Mouse (Mus musculus): ENCODE results near the gene Atp6v0e. TPM values are rescaled to one million over a fixed set of nuclear protein-coding genes. Genes with fewer than 3 reads are reported as not detected.

The Atp6v0e gene
- polyA plus RNA-seq, 1 experiment from 2014 or later = 192 TPM

DNA sequence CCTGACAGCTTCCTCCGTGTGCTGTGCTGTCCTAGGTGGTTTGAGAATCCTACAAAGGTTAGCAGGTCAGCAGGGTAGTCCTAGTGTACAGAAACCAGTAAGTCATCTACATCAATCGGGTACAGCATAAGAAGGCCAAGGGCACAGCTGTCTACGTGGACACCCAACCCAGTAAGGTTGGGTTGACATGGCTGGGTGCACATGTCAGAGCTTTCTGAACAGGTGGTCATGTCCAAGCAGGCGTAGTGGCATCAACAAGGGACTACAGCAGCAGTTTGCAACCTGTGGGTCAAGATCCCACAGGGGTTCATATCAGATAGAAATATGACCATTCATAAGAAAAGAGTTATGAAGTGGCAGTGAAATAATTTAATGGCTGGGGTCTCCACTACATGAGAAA lies 2.6 kb downstream of the Atp6v0e start:
- Histone ChIP-seq H3K36me3 (ENCODE audit: control insufficient read depth, insufficient read depth, low read length) (no peaks in the 10 kb centered on the region), H3K4me2 (replicated peaks; ENCODE audit: low read depth, low read length) (no peak overlapping the region), H3K4me1 (ENCODE audit: control insufficient read depth, insufficient read depth, low read length) (peaks cover 5% of the 10 kb centered on the region), H3K27me3 (ENCODE audit: control insufficient read depth, insufficient read depth, low read length) (no peaks in the 10 kb centered on the region; the same call in 1 of the 2 replicates), H3K9ac (ENCODE audit: low read depth, low read length) (no peak overlapping the region), H3K4me3 (ENCODE audit: low read length) (no peak overlapping the region), H3K9me3 (ENCODE audit: control insufficient read depth, low read length) (no peaks in the 10 kb centered on the region), H3K27ac (ENCODE audit: low read depth, low read length) (no peak overlapping the region)
- ATAC-seq (ENCODE audit: low FRiP score, low TSS enrichment) = no peak
- 90% methylated on average over 4 of the region's 4 CpGs for WGBS

DNA sequence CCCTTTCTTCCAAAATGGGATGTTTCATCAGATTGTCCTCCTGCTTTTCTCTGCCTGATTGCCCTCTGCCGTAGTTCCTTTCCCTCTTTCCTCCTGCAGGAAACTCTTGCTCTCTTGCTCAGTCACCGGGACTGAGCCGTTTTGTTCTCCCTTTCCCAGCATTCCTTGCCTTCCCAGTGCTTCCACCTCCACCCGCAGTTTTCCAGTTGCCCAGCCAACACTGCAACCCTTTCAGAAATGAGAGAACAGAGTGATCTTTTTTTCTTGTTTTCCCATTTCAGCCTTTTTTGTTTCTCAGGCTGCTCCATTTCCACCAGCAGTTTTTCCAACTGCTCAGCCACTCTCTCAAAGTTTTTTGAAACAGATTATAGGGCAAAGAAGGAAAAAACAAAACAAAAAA lies 8.2 kb downstream of the Atp6v0e start:
- no peak for ATAC-seq (ENCODE audit: low FRiP score, low TSS enrichment)
- WGBS = 49% methylated on average over 4 of the region's 4 CpGs

DNA sequence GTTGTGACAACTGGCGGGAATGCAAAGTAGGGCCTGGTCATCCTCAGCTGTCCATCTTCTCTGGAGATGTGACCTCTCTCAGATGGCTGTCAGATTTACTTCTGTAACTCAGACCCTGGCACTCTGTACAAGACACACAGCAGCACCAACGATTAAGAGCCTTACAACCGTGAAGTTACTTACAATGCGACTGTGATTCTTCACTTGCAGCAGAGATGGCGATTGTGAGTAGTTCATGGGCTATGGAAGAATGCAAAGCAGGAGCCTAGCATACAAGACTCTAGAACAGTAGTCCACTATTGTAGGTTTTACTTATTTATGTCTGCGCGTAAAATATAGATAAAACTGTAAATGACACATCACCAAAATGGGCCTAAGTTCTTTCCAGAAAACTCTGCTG lies 12.8 kb downstream of the Atp6v0e start:
- peak overlapping the region; percentile 76; the same call in 1 of the 2 replicates for H3K9ac ChIP-seq (ENCODE audit: low read depth, low read length)
- no peaks in the 10 kb centered on the region for H3K9me3 ChIP-seq (ENCODE audit: control insufficient read depth, low read length)
- no peaks in the 10 kb centered on the region for H3K4me1 ChIP-seq (ENCODE audit: control insufficient read depth, insufficient read depth, low read length)
- no peaks in the 10 kb centered on the region for H3K27me3 ChIP-seq (ENCODE audit: control insufficient read depth, insufficient read depth, low read length)
- WGBS = 27% methylated on average over 7 of the region's 7 CpGs
- peak overlapping the region; percentile 54 for H3K4me2 ChIP-seq (replicated peaks; ENCODE audit: low read depth, low read length)
- peak overlapping the region; percentile 95 for H3K4me3 ChIP-seq (ENCODE audit: low read length)
- no peak overlapping the region for H3K27ac ChIP-seq (ENCODE audit: low read depth, low read length)
- no peaks in the 10 kb centered on the region for H3K36me3 ChIP-seq (ENCODE audit: control insufficient read depth, insufficient read depth, low read length)
- no peak; the same call in 1 of the 2 replicates for ATAC-seq (ENCODE audit: low FRiP score, low TSS enrichment)

More for the DNA sequence above, 8.2 kb downstream of the Atp6v0e start:
- no peaks in the 10 kb centered on the region for H3K36me3 ChIP-seq (ENCODE audit: control insufficient read depth, insufficient read depth, low read length)
- H3K9me3 ChIP-seq (ENCODE audit: control insufficient read depth, low read length) = no peaks in the 10 kb centered on the region
- H3K4me3 ChIP-seq (ENCODE audit: low read length) = no peak overlapping the region
- H3K27ac ChIP-seq (ENCODE audit: low read depth, low read length) = no peak overlapping the region
- H3K4me2 ChIP-seq (replicated peaks; ENCODE audit: low read depth, low read length) = no peak overlapping the region
- no peaks in the 10 kb centered on the region for H3K27me3 ChIP-seq (ENCODE audit: control insufficient read depth, insufficient read depth, low read length)
- H3K9ac ChIP-seq (ENCODE audit: low read depth, low read length) = no peak overlapping the region
- H3K4me1 ChIP-seq (ENCODE audit: control insufficient read depth, insufficient read depth, low read length) = no peaks in the 10 kb centered on the region

DNA sequence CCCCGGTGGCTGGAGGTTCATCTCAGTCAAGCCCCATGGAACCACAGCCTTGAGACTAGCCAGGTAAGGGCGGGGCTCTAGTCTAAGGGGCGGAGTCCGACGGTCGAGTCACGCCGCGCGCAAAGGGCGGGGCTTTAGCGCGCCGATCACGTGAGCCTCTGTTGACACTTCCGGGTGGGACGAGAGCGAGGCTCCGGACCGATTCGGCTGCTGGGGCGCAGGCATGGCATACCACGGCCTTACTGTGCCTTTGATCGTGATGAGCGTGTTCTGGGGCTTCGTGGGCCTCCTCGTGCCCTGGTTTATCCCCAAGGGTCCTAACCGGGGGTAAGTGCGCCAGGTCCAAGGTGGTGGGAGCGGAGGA lies 13.2 kb downstream of the Atp6v0e start:
- H3K4me1 ChIP-seq (ENCODE audit: control insufficient read depth, insufficient read depth, low read length) = no peaks in the 10 kb centered on the region
- H3K9ac ChIP-seq (ENCODE audit: low read depth, low read length) = peak overlapping the region; percentile 76
- peak overlapping the region; percentile 54 for H3K4me2 ChIP-seq (replicated peaks; ENCODE audit: low read depth, low read length)
- H3K4me3 ChIP-seq (ENCODE audit: low read length) = peak overlapping the region; percentile 95
- H3K27ac ChIP-seq (ENCODE audit: low read depth, low read length) = peak overlapping the region; percentile 65
- WGBS = under 1% methylated on average over 30 of the region's 30 CpGs
- ATAC-seq (ENCODE audit: low FRiP score, low TSS enrichment) = peak; percentile 93
- no peaks in the 10 kb centered on the region for H3K9me3 ChIP-seq (ENCODE audit: control insufficient read depth, low read length)
- H3K27me3 ChIP-seq (ENCODE audit: control insufficient read depth, insufficient read depth, low read length) = no peaks in the 10 kb centered on the region
- H3K36me3 ChIP-seq (ENCODE audit: control insufficient read depth, insufficient read depth, low read length) = no peaks in the 10 kb centered on the region

DNA sequence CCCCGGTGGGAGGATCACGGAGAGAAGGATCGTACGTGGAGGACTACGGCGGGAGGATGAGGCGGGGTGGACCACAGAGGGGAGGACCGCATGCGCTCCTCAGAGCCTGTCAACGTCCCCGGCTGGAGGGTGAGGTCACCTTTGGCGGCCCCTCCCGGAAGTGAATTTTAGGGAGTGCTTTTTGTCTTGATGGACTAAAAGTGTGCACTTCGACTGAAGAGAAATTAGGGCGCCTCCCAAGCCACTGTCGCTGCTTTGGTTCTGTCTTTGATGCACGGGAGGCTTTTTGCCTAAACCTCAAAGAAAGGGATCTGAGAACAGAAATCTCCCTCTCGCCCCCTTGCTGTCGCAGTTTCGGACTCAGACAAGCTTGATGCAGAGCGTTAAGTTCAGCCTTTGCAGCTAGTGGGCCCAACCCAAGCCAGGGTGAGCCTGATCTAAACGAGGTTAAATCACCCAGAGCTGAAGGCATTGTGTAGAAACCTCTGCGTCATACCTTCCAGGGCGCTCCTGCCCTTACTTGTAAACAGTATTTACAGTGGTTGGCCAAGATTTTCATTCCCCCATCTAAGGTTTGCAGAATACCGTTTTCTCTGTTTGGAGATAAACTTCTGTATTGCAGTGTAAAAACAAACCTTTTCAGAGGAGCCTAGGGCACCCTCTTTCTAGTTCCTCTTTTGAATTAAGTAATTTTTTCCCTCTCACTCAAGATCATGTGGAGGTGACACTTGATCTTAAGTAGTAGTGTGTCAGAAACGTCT lies 13.8 kb downstream of the Atp6v0e start:
- H3K4me2 ChIP-seq (replicated peaks; ENCODE audit: low read depth, low read length) = peak overlapping the region; percentile 54
- H3K27ac ChIP-seq (ENCODE audit: low read depth, low read length) = peak overlapping the region; percentile 65
- WGBS = 2% methylated on average over 26 of the region's 26 CpGs
- ATAC-seq (ENCODE audit: low FRiP score, low TSS enrichment) = peak; percentile 91
- H3K4me1 ChIP-seq (ENCODE audit: control insufficient read depth, insufficient read depth, low read length) = no peaks in the 10 kb centered on the region
- peak overlapping the region; percentile 76 for H3K9ac ChIP-seq (ENCODE audit: low read depth, low read length)
- H3K36me3 ChIP-seq (ENCODE audit: control insufficient read depth, insufficient read depth, low read length) = no peaks in the 10 kb centered on the region
- H3K27me3 ChIP-seq (ENCODE audit: control insufficient read depth, insufficient read depth, low read length) = no peaks in the 10 kb centered on the region
- H3K4me3 ChIP-seq (ENCODE audit: low read length) = peak overlapping the region; percentile 95
- no peaks in the 10 kb centered on the region for H3K9me3 ChIP-seq (ENCODE audit: control insufficient read depth, low read length)

DNA sequence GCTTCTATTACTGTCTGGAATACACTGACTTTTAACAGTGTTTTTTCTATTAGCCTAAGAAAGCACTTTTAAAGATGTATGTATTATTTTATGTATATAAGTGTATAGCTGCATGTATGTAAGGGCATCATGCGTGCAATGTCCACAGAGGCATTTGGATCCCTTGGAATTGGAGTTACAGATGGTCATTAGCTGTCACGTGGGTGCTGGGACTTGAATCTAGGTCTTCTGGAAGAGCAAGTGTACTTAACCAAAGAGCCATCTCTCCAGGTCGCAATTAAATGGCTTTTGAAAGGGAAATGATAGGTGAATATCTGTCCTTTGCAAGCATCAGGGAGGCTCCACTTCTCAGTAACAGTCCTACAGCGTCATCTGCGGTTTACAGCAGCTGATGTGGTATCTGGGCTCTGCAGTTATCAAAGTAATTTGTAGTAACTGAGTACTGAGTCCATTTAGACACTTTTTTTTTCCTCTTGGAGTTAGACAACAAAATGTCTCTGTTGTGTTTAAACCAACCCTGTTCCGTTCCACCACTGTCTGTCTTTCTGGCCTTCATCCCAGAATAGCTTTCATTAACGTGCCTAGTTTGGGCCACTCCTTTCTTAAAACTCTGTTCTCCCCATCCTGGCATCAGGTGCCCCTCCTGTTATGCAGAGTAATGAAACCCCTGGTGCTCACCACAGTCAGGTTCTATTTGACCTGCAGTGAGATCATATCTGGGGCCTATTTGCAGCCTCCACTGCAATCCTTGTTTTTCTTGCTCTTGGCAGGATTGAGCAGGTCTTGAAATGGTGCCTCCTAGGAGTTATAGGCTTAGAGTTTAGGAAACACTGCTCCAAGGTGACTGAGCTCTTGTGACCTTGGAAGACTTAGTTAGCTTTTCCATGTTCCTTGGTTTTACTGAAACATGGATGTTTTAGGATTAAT lies 14.9 kb downstream of the Atp6v0e start:
- Histone ChIP-seq H3K27me3 (ENCODE audit: control insufficient read depth, insufficient read depth, low read length) (no peaks in the 10 kb centered on the region), H3K9me3 (ENCODE audit: control insufficient read depth, low read length) (no peaks in the 10 kb centered on the region), H3K36me3 (ENCODE audit: control insufficient read depth, insufficient read depth, low read length) (no peaks in the 10 kb centered on the region), H3K4me2 (replicated peaks; ENCODE audit: low read depth, low read length) (peak overlapping the region; percentile 54; the same call in 1 of the 2 replicates), H3K27ac (ENCODE audit: low read depth, low read length) (no peak overlapping the region), H3K4me3 (ENCODE audit: low read length) (no peak overlapping the region), H3K4me1 (ENCODE audit: control insufficient read depth, insufficient read depth, low read length) (no peaks in the 10 kb centered on the region), H3K9ac (ENCODE audit: low read depth, low read length) (no peak overlapping the region)
- WGBS = 85% methylated on average over 7 of the region's 7 CpGs
- ATAC-seq (ENCODE audit: low FRiP score, low TSS enrichment) = no peak

DNA sequence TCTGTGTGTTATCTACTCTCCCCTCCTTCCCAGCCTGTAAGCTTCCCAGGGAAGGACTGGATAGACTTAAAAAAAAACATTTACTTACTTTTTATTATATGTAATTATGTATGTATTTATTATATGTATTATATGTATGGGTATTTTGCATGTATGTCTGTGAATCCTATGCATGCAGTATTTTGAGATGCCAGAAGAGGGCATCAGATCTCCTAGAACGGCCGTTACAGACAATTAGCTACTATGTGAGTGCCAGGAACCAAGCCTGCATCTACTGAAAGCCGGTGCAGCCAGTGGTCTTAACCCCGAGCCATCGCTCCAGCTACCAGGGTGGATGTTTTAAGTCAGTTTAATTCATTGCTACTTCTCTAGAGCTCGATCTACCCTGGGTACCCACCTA lies 18.2 kb downstream of the Atp6v0e start:
- H3K4me2 ChIP-seq (replicated peaks; ENCODE audit: low read depth, low read length) = no peak overlapping the region
- 93% methylated on average over 6 of the region's 6 CpGs for whole genome bisulfite sequencing
- H3K27ac ChIP-seq (ENCODE audit: low read depth, low read length) = no peak overlapping the region
- H3K9ac ChIP-seq (ENCODE audit: low read depth, low read length) = no peak overlapping the region
- no peak for ATAC-seq (ENCODE audit: low FRiP score, low TSS enrichment)
- no peaks in the 10 kb centered on the region for H3K27me3 ChIP-seq (ENCODE audit: control insufficient read depth, insufficient read depth, low read length)
- H3K9me3 ChIP-seq (ENCODE audit: control insufficient read depth, low read length) = no peaks in the 10 kb centered on the region
- peaks cover 10% of the 10 kb centered on the region; the same call in 1 of the 2 replicates for H3K36me3 ChIP-seq (ENCODE audit: control insufficient read depth, insufficient read depth, low read length)
- no peak overlapping the region for H3K4me3 ChIP-seq (ENCODE audit: low read length)
- H3K4me1 ChIP-seq (ENCODE audit: control insufficient read depth, insufficient read depth, low read length) = no peaks in the 10 kb centered on the region

DNA sequence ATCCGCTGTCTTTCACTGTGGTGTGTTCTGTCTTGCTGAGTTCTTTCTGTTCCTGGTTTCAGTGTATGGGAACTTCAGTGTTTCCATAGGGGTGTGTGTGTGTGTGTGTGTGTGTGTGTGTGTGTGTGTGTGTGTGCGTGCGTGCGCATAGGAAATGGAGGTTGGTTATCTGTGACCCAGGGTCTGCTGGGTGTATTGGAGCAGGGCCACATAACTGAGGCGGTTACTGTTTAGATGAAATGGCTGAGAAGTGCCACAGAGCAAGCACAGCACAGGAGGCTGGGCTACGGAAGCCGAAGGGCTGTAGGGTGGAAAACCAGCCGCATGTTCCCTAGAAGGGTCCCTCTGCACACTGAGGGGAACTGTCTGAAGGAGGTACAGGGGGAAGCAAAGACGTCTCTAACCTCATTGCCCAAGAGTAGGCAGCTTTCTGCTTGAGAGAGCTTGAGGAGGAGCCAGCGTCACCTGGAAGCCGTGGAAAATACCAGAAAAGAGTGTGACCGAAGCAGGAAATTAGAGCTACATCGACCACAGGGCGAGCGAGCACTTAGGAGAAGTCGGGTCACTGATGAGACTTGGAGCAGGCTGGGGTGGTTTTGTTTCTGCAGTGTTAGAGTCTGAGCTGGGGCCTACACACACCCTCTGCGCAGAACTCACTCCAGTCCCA lies 23.4 kb downstream of the Atp6v0e start:
- Histone ChIP-seq H3K36me3 (ENCODE audit: control insufficient read depth, insufficient read depth, low read length) (peaks cover 10% of the 10 kb centered on the region; the same call in 1 of the 2 replicates), H3K4me3 (ENCODE audit: low read length) (no peak overlapping the region), H3K9me3 (ENCODE audit: control insufficient read depth, low read length) (no peaks in the 10 kb centered on the region), H3K27me3 (ENCODE audit: control insufficient read depth, insufficient read depth, low read length) (no peaks in the 10 kb centered on the region), H3K4me2 (replicated peaks; ENCODE audit: low read depth, low read length) (no peak overlapping the region), H3K9ac (ENCODE audit: low read depth, low read length) (no peak overlapping the region), H3K4me1 (ENCODE audit: control insufficient read depth, insufficient read depth, low read length) (no peaks in the 10 kb centered on the region), H3K27ac (ENCODE audit: low read depth, low read length) (no peak overlapping the region)
- 86% methylated on average over 17 of the region's 17 CpGs for WGBS
- no peak for ATAC-seq (ENCODE audit: low FRiP score, low TSS enrichment)

All from kidney, embryonic 14.5 days (tissue).